Mouse (Mus musculus) MEL (cell line): ENCODE data around the gene Vamp2. TPM values are rescaled to one million over a fixed set of nuclear protein-coding genes. Genes with fewer than 3 reads are reported as not detected.

Source experiments
- DNase-seq: peaks from one replicate; pipeline ENCODE4 v3.0.0; 2011; ENCODE audit warnings: low read depth, low spot score
- H3K27ac ChIP-seq: 2 replicates; pipeline ENCODE4 v1.5.1; 2012; ENCODE audit warnings: low read depth, mild to moderate bottlenecking, control low read depth, low read length, moderate library complexity; ENCODE audit not compliant: control insufficient read depth
- H3K27me3 ChIP-seq, 2 experiments: fragments of 150-350 bp in 1 of 2; sonication (generic) in 1 of 2; 2 replicates each; pipeline ENCODE4 v1.6.1; 2012; ENCODE audit warnings: low read length in 2 of 2, mild to moderate bottlenecking in 2 of 2, improper control_type of control experiment in 1 of 2, moderate library complexity in 1 of 2; ENCODE audit not compliant: insufficient read depth in 2 of 2, control insufficient read depth in 1 of 2
- H3K36me3 ChIP-seq, 2 experiments: 2 replicates each; pipeline ENCODE4 v1.6.1; 2012 to 2014; ENCODE audit warnings: low read length in 2 of 2, improper control_type of control experiment in 1 of 2, inconsistent platforms in 1 of 2, mild to moderate bottlenecking in 1 of 2; ENCODE audit not compliant: insufficient read depth in 2 of 2, control insufficient read depth in 1 of 2
- H3K4me1 ChIP-seq, 2 experiments: fragments of 150-350 bp in 1 of 2; sonication (generic) in 1 of 2; 2 replicates each; pipeline ENCODE4 v1.6.1; 2012; ENCODE audit warnings: low read length in 2 of 2, improper control_type of control experiment in 1 of 2, mild to moderate bottlenecking in 1 of 2; ENCODE audit not compliant: insufficient read depth in 2 of 2, control insufficient read depth in 1 of 2
- H3K4me3 ChIP-seq, 2 experiments: fragments of 150-350 bp in 1 of 2; sonication (generic) in 1 of 2; 2 replicates each; pipeline ENCODE4 v1.5.1; 2012; ENCODE audit warnings: low read depth in 2 of 2, low read length in 2 of 2, mild to moderate bottlenecking in 2 of 2, moderate library complexity in 2 of 2, control low read depth in 1 of 2, improper control_type of control experiment in 1 of 2; ENCODE audit not compliant: control insufficient read depth in 1 of 2, insufficient read depth in 1 of 2
- H3K79me2 ChIP-seq: 2 replicates; pipeline ENCODE4 v1.6.1; 2012; ENCODE audit warnings: mild to moderate bottlenecking, low read length, moderate library complexity; ENCODE audit not compliant: control insufficient read depth, poor library complexity, insufficient read depth
- H3K9ac ChIP-seq: 2 replicates; pipeline ENCODE4 v1.6.1; 2012; ENCODE audit warnings: low read depth, mild to moderate bottlenecking, control low read depth, low read length, moderate library complexity; ENCODE audit not compliant: control insufficient read depth, poor library complexity, severe bottlenecking
- H3K9me3 ChIP-seq: fragments of 150-350 bp; sonication (generic); replicated peaks from 2 replicates; pipeline ENCODE4 v1.6.1; 2012; ENCODE audit warnings: mild to moderate bottlenecking, low read length, improper control_type of control experiment, moderate library complexity; ENCODE audit not compliant: insufficient read depth
- BHLHE40 ChIP-seq: IDR thresholded peaks from 2 replicates; pipeline ENCODE4 v1.6.1; 2012; ENCODE audit warnings: low read depth, mild to moderate bottlenecking, inconsistent platforms, low read length, improper control_type of control experiment, borderline replicate concordance
- CHD1 ChIP-seq: IDR thresholded peaks from 2 replicates; pipeline ENCODE4 v1.6.1; 2012; ENCODE audit warnings: low read depth, mild to moderate bottlenecking, inconsistent platforms, low read length, improper control_type of control experiment
- CHD2 ChIP-seq: IDR thresholded peaks from 2 replicates; pipeline ENCODE4 v1.6.1; 2011; ENCODE audit warnings: low read length, improper control_type of control experiment
- CTCF ChIP-seq, 3 experiments: IDR thresholded peaks in 2 of 3; conservative IDR thresholded peaks in 1 of 3; 2 replicates each; pipeline ENCODE4 v1.5.1; 2011 to 2012; ENCODE audit warnings: low read length in 3 of 3, low read depth in 2 of 3, mild to moderate bottlenecking in 2 of 3, improper control_type of control experiment in 1 of 3, inconsistent platforms in 1 of 3, mixed read lengths in 1 of 3, moderate library complexity in 1 of 3; ENCODE audit not compliant: control insufficient read depth in 1 of 3, insufficient read depth in 1 of 3, poor library complexity in 1 of 3, severe bottlenecking in 1 of 3
- E2F4 ChIP-seq: IDR thresholded peaks from 2 replicates; pipeline ENCODE4 v1.6.1; 2011; ENCODE audit warnings: low read depth, low read length, improper control_type of control experiment, borderline replicate concordance
- GABPA ChIP-seq: IDR thresholded peaks from 2 replicates; pipeline ENCODE4 v1.6.1; 2012; ENCODE audit warnings: low read depth, mild to moderate bottlenecking, inconsistent platforms, low read length, improper control_type of control experiment, moderate library complexity
- HCFC1 ChIP-seq: IDR thresholded peaks from 2 replicates; pipeline ENCODE4 v1.6.1; 2012; ENCODE audit warnings: low read depth, mild to moderate bottlenecking, inconsistent platforms, low read length, improper control_type of control experiment, moderate library complexity
- JUND ChIP-seq: IDR thresholded peaks from 2 replicates; pipeline ENCODE4 v1.6.1; 2011; ENCODE audit warnings: low read depth, mild to moderate bottlenecking, improper control_type of control experiment, low read length
- KAT2A ChIP-seq: conservative IDR thresholded peaks from 2 replicates; pipeline ENCODE4 v1.6.1; 2012; ENCODE audit warnings: low read depth, low read length, improper control_type of control experiment, inconsistent platforms
- MAFK ChIP-seq: IDR thresholded peaks from 2 replicates; pipeline ENCODE4 v1.6.1; 2011; ENCODE audit warnings: low read depth, mild to moderate bottlenecking, low read length, improper control_type of control experiment, borderline replicate concordance
- MAX ChIP-seq: IDR thresholded peaks from 2 replicates; pipeline ENCODE4 v1.6.1; 2011; ENCODE audit warnings: low read length, improper control_type of control experiment
- MXI1 ChIP-seq: IDR thresholded peaks from 2 replicates; pipeline ENCODE4 v1.6.1; 2011; ENCODE audit warnings: mild to moderate bottlenecking, low read depth, low read length, improper control_type of control experiment
- MYC ChIP-seq: IDR thresholded peaks from 2 replicates; pipeline ENCODE4 v1.6.1; 2011; ENCODE audit warnings: low read depth, mild to moderate bottlenecking, low read length, improper control_type of control experiment, moderate library complexity
- POLR2A ChIP-seq, 2 experiments: IDR thresholded peaks; 2 replicates each; pipeline ENCODE4 v1.6.1; 2011 to 2012; ENCODE audit warnings: low read length in 2 of 2, mild to moderate bottlenecking in 2 of 2, control low read depth in 1 of 2, improper control_type of control experiment in 1 of 2, low read depth in 1 of 2, moderate library complexity in 1 of 2; ENCODE audit not compliant: control insufficient read depth in 1 of 2, insufficient read depth in 1 of 2, poor library complexity in 1 of 2
- POLR2AphosphoS5 ChIP-seq: IDR thresholded peaks from 2 replicates; pipeline ENCODE4 v1.6.1; 2012; ENCODE audit warnings: low read depth, borderline replicate concordance, mild to moderate bottlenecking, inconsistent platforms, low read length, moderate library complexity, mixed read lengths
- RAD21 ChIP-seq: IDR thresholded peaks from 2 replicates; pipeline ENCODE4 v1.6.1; 2011; ENCODE audit warnings: mild to moderate bottlenecking, low read depth, low read length, improper control_type of control experiment
- TAL1 ChIP-seq: IDR thresholded peaks from 2 replicates; pipeline ENCODE4 v1.6.1; 2012; ENCODE audit warnings: mild to moderate bottlenecking, inconsistent platforms, low read length, moderate library complexity, mixed read lengths
- TCF12 ChIP-seq: IDR thresholded peaks from 2 replicates; pipeline ENCODE4 v1.6.1; 2014; ENCODE audit warnings: low read depth, mild to moderate bottlenecking, inconsistent platforms, low read length, improper control_type of control experiment, moderate library complexity
- USF2 ChIP-seq, 2 experiments: IDR thresholded peaks; 2 replicates each; pipeline ENCODE4 v1.6.1; 2011 to 2012; ENCODE audit warnings: improper control_type of control experiment in 2 of 2, low read length in 2 of 2, borderline replicate concordance in 1 of 2, inconsistent platforms in 1 of 2, low read depth in 1 of 2, mild to moderate bottlenecking in 1 of 2; ENCODE audit not compliant: insufficient read depth in 1 of 2
- ZMIZ1 ChIP-seq: IDR thresholded peaks from 2 replicates; pipeline ENCODE4 v1.6.1; 2012; ENCODE audit warnings: low read depth, mild to moderate bottlenecking, inconsistent platforms, low read length, improper control_type of control experiment, moderate library complexity
- polyA plus RNA-seq, 2 experiments: library from polyadenylated mRNA; stranded (reverse) in 1 of 2; unstranded in 1 of 2; fragments of >175 nt in 1 of 2; fragments of >200 nt in 1 of 2; gene quantifications; 2 replicates each; pipeline versions ENCODE4 v1.2.1 to v1.2.4; 2012; ENCODE audit warnings: low replicate concordance in 2 of 2, low read depth in 1 of 2; ENCODE audit not compliant: insufficient read length in 2 of 2, insufficient read depth in 1 of 2, missing spikeins in 1 of 2
- total RNA-seq: library from RNA; depleted of rRNA; stranded (reverse); fragments of 300-350 nt; gene quantifications from 2 replicates; pipeline ENCODE4 v1.2.3, GENCODE M21; 2012

Gene Vamp2
- total and polyA plus RNA-seq, 3 experiments: 3.3 to 28.9 TPM; not detected in 1

DNA sequence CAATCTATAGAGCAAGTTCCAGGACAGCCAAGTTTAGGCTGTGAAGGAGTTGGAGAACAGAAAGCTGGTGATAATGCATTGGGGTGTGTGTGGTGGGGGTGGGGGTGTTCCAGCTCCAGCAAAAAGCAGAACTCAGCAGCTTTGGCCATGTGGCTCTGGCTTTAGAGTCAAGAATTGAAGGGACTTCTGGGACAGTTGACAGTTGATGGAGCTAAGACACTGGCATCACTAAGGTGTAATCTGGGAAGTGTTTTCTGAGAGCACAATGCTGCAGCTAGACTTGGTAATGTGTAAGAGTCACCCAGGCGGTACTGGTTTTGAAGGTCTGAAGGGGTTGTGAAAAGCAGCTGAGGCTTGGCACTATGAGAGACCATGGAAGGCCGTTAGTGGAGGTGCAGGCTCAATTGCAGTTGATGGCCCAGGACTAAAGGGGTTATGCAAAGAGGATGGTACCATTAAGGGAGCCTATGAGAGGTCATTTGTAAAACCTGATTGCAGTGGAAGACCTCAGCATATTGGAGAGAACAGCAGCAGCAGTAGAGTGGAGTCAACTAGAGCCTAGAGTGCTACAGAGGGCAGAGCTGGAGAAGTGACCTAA lies 35.4 kb upstream of the Vamp2 start:
- Histone ChIP-seq H3K27me3 (no peaks in the 10 kb centered on the region), H3K4me3 (no peak overlapping the region), H3K36me3 (peaks cover 3 to 19% of the 10 kb centered on the region in 2 experiments; a peak in 3 of 4 replicates), H3K4me1 (no peaks in the 10 kb centered on the region), H3K79me2 (peaks cover 14% of the 10 kb centered on the region), H3K9me3 (no peaks in the 10 kb centered on the region), H3K27ac (no peak overlapping the region), H3K9ac (no peak overlapping the region)
- no peak for DNase-seq
- TF ChIP-seq CHD2 (no peak), HCFC1 (no peak), POLR2AphosphoS5 (no peak), MXI1 (no peak), POLR2A (IDR thresholded peaks at IDR 0.05; ENCODE audit: control insufficient read depth in 1 of 2, insufficient read depth in 1 of 2, low read depth in 1 of 2, low read length in 2 of 2, poor library complexity in 1 of 2) (no peak), E2F4 (no peak), MAFK (no peak), GABPA (no peak), RAD21 (no peak), USF2 (IDR thresholded peaks at IDR 0.05; ENCODE audit: borderline replicate concordance in 1 of 2, insufficient read depth in 1 of 2, low read depth in 1 of 2, low read length in 2 of 2) (no peak), MYC (no peak), TCF12 (no peak), TAL1 (no peak)

DNA sequence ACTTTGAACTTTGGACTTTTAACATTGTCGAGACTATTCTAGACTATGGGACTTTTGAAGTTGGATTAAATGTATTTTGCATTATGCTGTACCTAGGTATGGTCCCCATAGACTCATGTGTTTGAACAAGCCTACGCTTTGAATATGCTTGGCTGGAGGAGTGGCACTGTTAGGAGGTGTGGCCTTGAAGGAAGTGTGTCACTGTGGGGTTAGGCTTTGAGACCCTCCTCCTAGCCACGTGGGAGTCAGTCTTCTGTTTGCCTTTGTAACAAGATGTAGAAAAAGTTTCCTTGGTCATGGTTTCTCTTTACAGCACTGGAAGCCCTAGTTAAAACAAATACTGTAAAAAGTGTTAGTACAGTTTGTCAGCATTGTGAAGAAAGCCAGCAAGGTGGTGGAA lies 34.4 kb upstream of the Vamp2 start:
- Histone ChIP-seq H3K79me2 (peaks cover 5% of the 10 kb centered on the region), H3K36me3 (peaks cover 6 to 19% of the 10 kb centered on the region in 2 experiments), H3K9ac (no peak overlapping the region), H3K27ac (no peak overlapping the region), H3K4me1 (peaks cover 0 to 6% of the 10 kb centered on the region in 2 experiments; a peak in 1 of 4 replicates), H3K4me3 (no peak overlapping the region), H3K27me3 (no peaks in the 10 kb centered on the region), H3K9me3 (no peaks in the 10 kb centered on the region)
- no peak for DNase-seq
- TF ChIP-seq KAT2A (no peak), CHD1 (no peak), MAX (no peak), POLR2A (IDR thresholded peaks at IDR 0.05; ENCODE audit: control insufficient read depth in 1 of 2, insufficient read depth in 1 of 2, low read depth in 1 of 2, low read length in 2 of 2, poor library complexity in 1 of 2) (no peak), JUND (no peak), BHLHE40 (no peak), RAD21 (no peak), USF2 (IDR thresholded peaks at IDR 0.05; ENCODE audit: borderline replicate concordance in 1 of 2, insufficient read depth in 1 of 2, low read depth in 1 of 2, low read length in 2 of 2) (no peak), CTCF (IDR thresholded peaks at IDR 0.05 in 2 of 3, conservative IDR thresholded peaks at IDR 0.05 in 1 of 3; ENCODE audit: control insufficient read depth in 1 of 3, insufficient read depth in 1 of 3, low read depth in 2 of 3, low read length in 3 of 3, poor library complexity in 1 of 3, severe bottlenecking in 1 of 3) (no peak), ZMIZ1 (no peak), MYC (no peak)
